Mouse (Mus musculus) left cerebral cortex, adult 2 months (tissue): Measurements from ENCODE around the gene Gm4787. TPM values are rescaled to one million over a fixed set of nuclear protein-coding genes. Genes with fewer than 3 reads are reported as not detected.
A peak's percentile ranks its signal among the peaks of the same experiment; 100 is the strongest.
"Not testable (repeated sequence)": the region's sequence is repeated elsewhere in the genome, so short reads cannot be mapped to it uniquely, and the experiment has no call there.

Experiments used
- DNase-seq, 2 experiments: peaks; one replicate each; pipeline ENCODE4 v3.0.0; 2021 to 2022; ENCODE audit warnings: low spot score in 2 of 2, mixed read lengths in 1 of 2; ENCODE audit errors: extremely low spot score in 1 of 2
- H3K27ac ChIP-seq: fragments of 200-600 bp; 2 replicates; pipeline ENCODE4 v1.8.1; 2022
- H3K4me3 ChIP-seq: fragments of 200-600 bp; 2 replicates; pipeline ENCODE4 v1.8.1; 2022
- CTCF ChIP-seq: fragments of 200-600 bp; IDR thresholded peaks from 2 replicates; pipeline ENCODE4 v1.8.1; 2022; ENCODE audit warnings: antibody characterized with exemption, mild to moderate bottlenecking, moderate library complexity
- intact Hi-C: fragments of 180-260 bp; cut with DNase I; formaldehyde crosslinking; loops from one replicate; pipeline ENCODE4 v1.15.1; 2025
- long read RNA-seq, 2 experiments: library from polyadenylated mRNA; stranded (forward); transcript quantifications; one replicate each; pipeline ENCODE4 v2.0.0; 2021; ENCODE audit warnings: borderline mapping rate in 2 of 2
- total RNA-seq, 2 experiments: library from RNA; stranded (reverse); gene quantifications; 2 replicates each; pipeline ENCODE4 v1.2.3; 2021

The Gm4787 gene
- total RNA-seq: 1 to 10 TPM; 1.8 to 2.6 TPM
- long read RNA-seq, experiment 1: 0 reads
- long read RNA-seq, experiment 2: 0 reads

GRCm38 (mm10) chr12:81379364-81379763 lies at the start of gene Gm4787:
Gene Gm4787, minus strand, starts transcription at chr12:81379464.
- H3K4me3 ChIP-seq, DNase-seq, H3K27ac ChIP-seq, intact Hi-C loops: not testable (repeated sequence)

DNA sequence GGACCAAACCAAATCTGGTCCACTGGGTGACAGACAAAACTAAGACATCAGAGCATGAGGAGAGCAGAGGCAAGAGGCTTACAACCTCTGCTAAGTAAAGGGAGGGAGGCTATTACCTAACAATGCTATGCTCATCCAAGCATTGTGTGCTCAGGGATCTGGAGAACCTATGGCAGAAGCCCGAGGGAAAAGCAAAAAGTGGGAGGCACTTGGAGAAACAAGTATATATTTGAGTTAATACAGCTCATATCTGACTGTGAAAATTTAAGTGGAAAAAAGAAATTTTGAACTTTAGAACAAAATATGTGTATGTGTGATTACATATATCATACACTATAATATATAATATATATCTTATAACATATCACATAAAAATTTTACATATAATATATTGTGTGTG lies 42.6 kb upstream of the Gm4787 start, which contains the start of gene Adam4:
Adam4 (minus strand) TSS at position 101 of the 400 bp plus-strand sequence.
- no peak for TF ChIP-seq CTCF

GRCm38 (mm10) chr12:81413211-81413610 lies 33.9 kb upstream of the Gm4787 start:
- H3K27ac ChIP-seq: no peak overlapping the region
- DNase-seq: no peak
- no peak for TF ChIP-seq CTCF
- H3K4me3 ChIP-seq: no peak overlapping the region
- intact Hi-C loops: no loop called here

More for the DNA sequence above, 42.6 kb upstream of the Gm4787 start, which contains the start of gene Adam4:
- no peak within 1 kb of the TSS for H3K4me3 ChIP-seq
- DNase-seq: no peak
- intact Hi-C loops: no loop called here
- H3K27ac ChIP-seq: no peak within 1 kb of the TSS

DNA sequence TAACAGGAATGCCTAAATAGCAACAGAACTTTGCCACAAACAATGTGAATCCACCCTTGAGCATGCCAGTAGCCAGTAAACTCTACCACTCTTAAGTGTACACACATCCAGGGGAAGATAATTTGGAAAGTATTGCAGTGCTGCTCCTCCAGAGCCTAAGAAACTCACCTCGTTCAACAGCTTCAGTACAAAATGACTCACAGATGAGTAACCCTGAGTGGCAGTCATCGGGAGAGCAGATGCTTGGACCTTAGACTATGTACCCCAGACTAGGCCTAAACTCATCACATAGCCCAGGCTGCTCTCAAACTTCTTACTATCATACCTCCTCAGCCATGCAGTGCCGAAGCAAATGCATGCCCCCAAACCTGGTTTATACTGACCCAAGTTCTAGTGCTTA lies 29.7 kb upstream of the Gm4787 start:
- intact Hi-C loops: no loop called here
- TF ChIP-seq CTCF: no peak
- H3K4me3 ChIP-seq: no peak overlapping the region
- H3K27ac ChIP-seq: no peak overlapping the region
- no peak for DNase-seq

GRCm38 (mm10) chr12:81402187-81402586 lies 22.9 kb upstream of the Gm4787 start:
- Histone ChIP-seq H3K27ac (no peak overlapping the region), H3K4me3 (no peak overlapping the region)
- TF ChIP-seq CTCF: peak; percentile 86
- intact Hi-C loops: loop anchor here (1.0 kb wide), 2 partner anchors 203 to 420 kb away; no protein-coding TSS in a partner anchor
- DNase-seq: peak; percentile 69 to 73

DNA sequence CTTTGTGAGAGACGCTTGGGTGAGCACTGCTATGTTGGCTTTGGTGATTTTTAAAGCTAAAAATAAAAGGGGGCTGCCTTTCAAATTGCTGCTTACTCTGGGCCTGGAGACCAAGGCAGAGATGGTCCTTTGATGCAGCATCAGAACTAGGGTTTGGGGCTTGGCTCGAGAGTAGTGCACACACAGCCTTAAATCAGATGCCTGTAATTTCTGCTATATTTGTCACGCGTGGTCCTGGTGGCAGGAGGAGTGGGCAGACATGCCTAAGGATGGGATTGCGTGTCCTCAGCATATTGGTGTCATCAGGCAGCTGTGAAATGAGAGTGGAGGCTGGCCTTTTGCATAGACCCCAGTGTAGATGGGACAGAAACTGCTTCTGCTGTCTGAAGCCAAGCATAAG lies 45.4 kb downstream of the Gm4787 start:
- H3K27ac ChIP-seq: no peak overlapping the region

DNA sequence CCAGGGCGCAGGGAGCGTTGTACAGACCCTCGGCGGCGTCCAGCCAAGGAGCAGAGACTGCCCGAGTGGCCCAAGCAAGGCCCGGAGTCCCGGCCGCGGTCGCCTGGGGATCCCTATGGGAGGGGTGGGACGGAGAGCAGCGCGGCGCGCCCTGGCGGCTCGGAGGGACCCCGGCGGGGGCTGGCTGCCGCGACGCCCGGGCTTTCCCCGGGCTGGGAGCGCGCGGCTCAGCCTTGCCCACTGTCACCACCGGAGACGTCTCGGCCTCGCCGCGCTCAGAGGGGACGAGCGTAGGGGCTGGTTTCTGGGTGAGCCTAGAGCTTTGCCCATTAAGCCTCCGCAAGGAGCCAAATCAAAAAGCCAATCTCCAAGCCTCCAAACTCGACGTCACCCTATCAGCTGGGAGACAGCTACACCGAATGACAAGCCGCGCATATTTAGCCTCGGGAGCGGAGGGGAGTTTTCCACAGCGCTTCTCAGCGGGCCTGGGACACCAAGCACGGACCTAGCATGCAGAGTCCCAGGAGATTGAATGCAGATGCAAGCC lies 46.3 kb downstream of the Gm4787 start, which contains the start of gene Slc8a3:
Slc8a3 (minus strand) TSS at position 306 of the 547 bp plus-strand sequence.
- intact Hi-C loops: loop anchor here (5.0 kb wide), 2 partner anchors 116 to 136 kb away; no protein-coding TSS in a partner anchor

More for the DNA sequence above, 45.4 kb downstream of the Gm4787 start:
- intact Hi-C loops: loop anchor here (5.0 kb wide), 2 partner anchors 117 to 137 kb away; no protein-coding TSS in a partner anchor
- no peak for TF ChIP-seq CTCF
- H3K4me3 ChIP-seq: peak overlapping the region; percentile 68
- no peak for DNase-seq

DNA sequence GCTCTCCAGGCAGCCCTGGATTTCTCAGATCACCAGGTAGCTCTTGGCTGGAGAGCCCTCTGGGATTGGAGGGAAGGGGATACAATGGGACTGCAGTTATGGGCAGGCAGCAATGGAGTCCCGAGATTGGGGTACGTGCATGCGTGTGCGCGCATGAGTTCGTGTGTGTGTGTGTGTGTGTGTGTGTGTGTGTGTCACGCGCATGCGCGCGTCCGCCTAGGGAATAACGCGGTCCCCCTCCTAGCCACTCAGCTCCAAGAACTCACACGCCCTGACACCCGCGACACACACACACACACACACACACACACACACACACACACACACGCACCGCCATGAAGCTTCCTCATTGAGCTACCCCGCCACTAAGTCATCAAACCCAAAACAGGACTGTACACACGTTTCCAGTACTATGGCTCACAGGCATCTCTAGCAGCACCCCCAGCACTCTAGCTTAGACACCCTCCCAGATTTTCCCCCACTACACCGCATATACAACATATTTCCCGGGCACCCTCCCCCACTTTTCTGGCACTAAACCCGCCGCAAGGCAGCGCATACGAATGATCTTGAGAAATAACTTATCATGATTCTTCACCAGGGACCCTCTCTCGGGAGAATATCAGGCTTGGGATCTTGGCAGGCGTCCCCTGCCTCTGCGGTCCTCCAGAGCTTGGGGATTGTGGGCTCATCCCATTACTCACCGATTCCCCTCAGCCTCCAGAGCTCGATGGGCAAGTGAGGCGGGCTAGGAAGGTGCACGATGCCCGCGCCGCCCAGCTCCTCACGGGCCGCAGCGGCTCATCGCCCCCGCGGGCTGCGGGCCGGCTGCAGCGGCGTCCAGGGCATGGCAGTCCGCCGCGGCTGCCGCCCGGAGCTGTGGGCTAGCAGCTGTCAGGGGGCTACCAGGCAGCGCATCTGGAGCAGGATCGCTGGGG lies 47.1 kb downstream of the Gm4787 start:
- DNase-seq: peak; percentile 62 to 78
- TF ChIP-seq CTCF: no peak
- intact Hi-C loops: loop anchor here (5.0 kb wide), 2 partner anchors 115 to 135 kb away; no protein-coding TSS in a partner anchor
- Histone ChIP-seq H3K4me3 (peak overlapping the region; percentile 68), H3K27ac (peak overlapping the region; percentile 88)

More for the DNA sequence above, 46.3 kb downstream of the Gm4787 start, which contains the start of gene Slc8a3:
- H3K4me3 ChIP-seq: peak within 1 kb of the TSS; percentile 68
- peak within 1 kb of the TSS; percentile 88 for H3K27ac ChIP-seq
- DNase-seq: peak; percentile 58 to 64
- TF ChIP-seq CTCF: no peak

DNA sequence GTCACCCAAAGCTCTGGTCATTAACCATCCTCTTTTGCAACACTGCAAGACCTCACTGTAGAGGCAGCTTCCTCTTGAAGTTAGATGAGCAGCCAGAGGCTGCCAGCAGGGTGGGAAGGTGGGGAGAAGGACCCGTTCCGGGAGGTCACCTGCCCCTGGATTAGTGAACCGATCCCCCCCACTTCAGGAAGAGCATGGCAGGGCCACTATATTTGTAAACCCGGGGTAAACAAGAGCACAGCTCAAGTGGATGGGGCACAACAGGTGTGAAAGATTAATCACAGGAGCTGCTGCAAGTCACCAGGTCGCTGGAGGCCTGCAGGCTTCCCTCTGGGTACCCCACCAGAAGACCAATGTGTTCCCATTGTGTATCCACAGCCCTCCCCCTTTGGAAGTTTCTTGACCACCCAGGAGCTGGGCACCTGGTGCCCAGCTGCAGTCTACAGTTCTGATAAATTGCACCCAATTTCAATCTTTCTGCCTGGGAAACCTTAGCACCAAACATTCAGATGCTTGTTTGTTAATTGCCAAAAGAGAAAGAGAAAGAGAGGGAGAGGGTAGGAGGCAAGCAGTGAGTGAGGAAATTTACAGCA lies 48.1 kb downstream of the Gm4787 start:
- intact Hi-C loops: loop anchor here (5.0 kb wide), 2 partner anchors 114 to 134 kb away; no protein-coding TSS in a partner anchor
- no peak for TF ChIP-seq CTCF
- no peak for DNase-seq
- no peak overlapping the region for H3K27ac ChIP-seq
- H3K4me3 ChIP-seq: no peak overlapping the region

Other genes with a start within 250 kb of the Gm4787 start
- 10 to 100 TPM; 23.4 to 24.2 TPM for gene Slc8a3, start 46.3 kb downstream of the Gm4787 start, total RNA-seq
- 1 to 10 TPM; 2.9 to 3.3 TPM for gene Adam4, start 42.5 kb upstream of the Gm4787 start, total RNA-seq
- gene Cox16, start 105.7 kb upstream of the Gm4787 start, total RNA-seq: 10 to 100 TPM; 34.5 to 42.1 TPM
- 10 to 100 TPM; 40.1 to 45.6 TPM for gene Gm20498, start 153.4 kb upstream of the Gm4787 start, total RNA-seq
- 10 to 100 TPM; 37.1 to 38.0 TPM for gene Synj2bp, start 153.4 kb upstream of the Gm4787 start, total RNA-seq
- gene Adam21, start 189.0 kb upstream of the Gm4787 start, total RNA-seq: under 1 TPM; 0.29 to 0.35 TPM
- gene Med6, start 215.5 kb upstream of the Gm4787 start, total RNA-seq: 10 to 100 TPM; 26.6 to 31.2 TPM